Mouse (Mus musculus) heart, postnatal 10 days (tissue): ENCODE results near the gene Cldnd2. TPM values are rescaled to one million over a fixed set of nuclear protein-coding genes. Genes with fewer than 3 reads are reported as not detected.
"Not testable (repeated sequence)": the region's sequence is repeated elsewhere in the genome, so short reads cannot be mapped to it uniquely, and the experiment has no call there.

ENCODE experiments used
- DNase-seq, 2 experiments: peaks; one replicate each; pipeline ENCODE4 v3.0.0; 2021
- intact Hi-C: fragments of 180-260 bp; cut with DNase I; formaldehyde crosslinking; loops from one replicate; pipeline ENCODE4 v1.15.1; 2025
- total RNA-seq, 2 experiments: library from RNA; stranded (reverse); gene quantifications; 2 replicates each; pipeline ENCODE4 v1.2.3; 2021

Cldnd2 gene
- total RNA-seq, result not detected

GRCm38 (mm10) chr7:43440482-43440881 lies at the start of gene Cldnd2:
Cldnd2 (plus strand) TSS chr7:43440782.
- intact Hi-C loops, result loop anchor here (5.0 to 10.0 kb wide), 2 partner anchors 128 to 804 kb away; partner anchors contain the start of genes 1700028J19Rik, 2410002F23Rik and Zfp715
- DNase-seq, result no peak

DNA sequence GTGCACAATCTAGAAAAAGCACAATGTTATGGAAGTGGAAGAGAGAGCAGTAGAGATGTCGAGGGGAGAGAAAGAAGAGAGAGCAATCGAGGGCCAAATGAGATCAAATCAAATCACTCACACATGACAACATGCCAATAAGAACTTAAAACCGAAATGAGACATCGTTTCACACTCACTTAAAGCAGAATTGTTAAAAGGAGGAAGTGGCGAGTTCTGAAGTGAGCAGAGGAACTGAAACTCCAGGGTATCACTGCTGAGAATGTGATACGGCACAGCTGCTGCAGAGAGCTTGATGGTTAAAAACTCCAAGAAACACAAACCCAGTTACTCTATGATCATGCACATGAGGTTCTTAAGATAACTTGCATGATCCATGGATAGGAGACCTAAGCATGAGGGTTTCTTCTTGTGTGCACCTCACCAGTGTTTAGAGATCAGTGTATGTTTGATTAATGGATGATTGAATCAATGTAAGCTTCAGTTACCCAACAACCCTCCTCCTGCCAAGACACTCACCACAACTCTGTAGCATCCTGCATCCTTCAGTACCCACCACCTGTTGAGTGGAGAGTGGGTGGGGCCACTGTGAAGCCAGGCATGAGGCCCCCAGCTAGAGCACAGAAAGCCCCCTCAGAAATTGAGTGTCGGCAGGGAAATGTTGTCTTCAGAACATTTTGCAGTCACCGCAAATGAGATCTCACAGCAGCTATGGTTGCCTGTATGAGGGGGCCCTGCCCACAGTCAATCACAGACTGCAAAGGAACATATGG lies 48.0 kb upstream of the Cldnd2 start:
- DNase-seq, result no peak
- intact Hi-C loops, result no loop called here

GRCm38 (mm10) chr7:43399501-43399900 lies 41.1 kb upstream of the Cldnd2 start:
- intact Hi-C loops, result no loop called here
- no peak for DNase-seq

DNA sequence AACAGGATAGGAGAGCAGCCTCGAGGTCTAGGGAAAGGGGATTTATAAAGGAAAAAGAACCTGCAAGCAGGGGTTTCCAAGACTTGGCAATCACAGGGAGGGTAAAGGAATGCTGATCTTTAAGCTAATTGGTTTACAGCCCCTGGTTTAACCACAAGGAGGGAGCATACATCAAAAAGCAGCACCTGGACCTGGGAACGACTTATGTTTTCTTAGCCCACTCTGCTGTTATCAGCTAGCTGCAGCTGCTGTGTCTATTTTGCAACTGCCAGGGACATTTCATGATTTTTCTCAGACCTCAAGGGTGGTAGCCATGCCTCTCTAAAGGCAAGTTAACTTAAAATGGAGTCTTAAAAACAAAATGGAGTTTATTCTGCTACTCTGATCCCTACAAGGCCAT lies 37.9 kb upstream of the Cldnd2 start:
- intact Hi-C loops, result no loop called here
- no peak for DNase-seq

DNA sequence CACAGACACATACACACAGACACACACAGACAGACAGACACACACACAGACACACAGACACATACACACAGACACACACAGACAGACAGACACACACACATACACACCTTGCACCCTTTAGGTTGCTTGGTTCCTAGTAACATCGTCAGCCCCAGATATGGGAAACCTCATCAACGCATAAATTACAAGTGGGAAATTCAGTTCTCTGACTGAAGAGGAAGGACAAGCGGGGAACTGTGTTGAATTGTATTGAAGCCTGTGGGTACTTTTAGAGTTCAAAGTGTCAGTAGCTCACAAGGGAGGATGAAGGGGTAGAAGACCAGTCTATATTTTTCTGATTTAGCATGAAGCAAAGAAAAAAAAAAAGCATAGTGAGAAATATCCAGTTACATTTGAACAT lies 33.0 kb upstream of the Cldnd2 start:
- no peak for DNase-seq
- intact Hi-C loops, result no loop called here

- intact Hi-C loops, result no loop called here
These were observed 32.4 kb upstream of the Cldnd2 start, which contains the start of gene Siglecg for GRCm38 (mm10) chr7:43408131-43408553. Siglecg (plus strand) TSS chr7:43408204.

DNA sequence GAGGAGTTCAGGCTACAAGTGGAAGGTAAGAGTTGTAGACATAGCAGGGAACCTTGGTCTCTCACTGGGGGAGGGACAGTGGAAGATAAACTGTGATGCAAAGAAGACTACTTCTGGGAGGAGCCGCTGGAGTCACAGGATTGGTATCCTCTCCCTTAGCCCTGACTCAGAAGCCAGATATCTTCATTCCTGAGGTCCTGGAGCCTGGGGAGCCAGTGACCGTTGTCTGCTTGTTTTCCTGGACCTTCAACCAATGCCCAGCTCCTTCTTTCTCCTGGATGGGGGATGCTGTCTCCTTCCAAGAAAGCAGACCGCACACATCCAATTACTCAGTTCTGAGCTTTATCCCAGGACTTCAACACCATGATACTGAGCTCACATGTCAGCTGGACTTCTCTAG lies 31.5 kb upstream of the Cldnd2 start:
- intact Hi-C loops, result no loop called here

More at GRCm38 (mm10) chr7:43408131-43408553, 32.4 kb upstream of the Cldnd2 start, which contains the start of gene Siglecg:
- no peak for DNase-seq

GRCm38 (mm10) chr7:43411724-43412123 lies 28.9 kb upstream of the Cldnd2 start:
- DNase-seq, intact Hi-C loops: not testable (repeated sequence)

More for the DNA sequence above, 31.5 kb upstream of the Cldnd2 start:
- no peak for DNase-seq

- intact Hi-C loops, result no loop called here
- DNase-seq, result no peak
These were observed 23.3 kb upstream of the Cldnd2 start for GRCm38 (mm10) chr7:43417298-43417697.

GRCm38 (mm10) chr7:43422995-43423617 lies 17.5 kb upstream of the Cldnd2 start:
- peak; percentile 86 to 92 for DNase-seq
- intact Hi-C loops, result loop anchor here (1.0 kb wide), 1 partner anchor 43 kb away; no protein-coding TSS in a partner anchor

GRCm38 (mm10) chr7:43423991-43424625 lies 16.5 kb upstream of the Cldnd2 start:
- DNase-seq, result no peak
- intact Hi-C loops, result loop anchor here (1.0 kb wide), 1 partner anchor 42 kb away; no protein-coding TSS in a partner anchor

- DNase-seq, result no peak
- intact Hi-C loops, result no loop called here
These were observed 13.2 kb upstream of the Cldnd2 start, which contains the start of gene Lim2 for GRCm38 (mm10) chr7:43427406-43427805. Lim2 (plus strand) TSS chr7:43427670.

DNA sequence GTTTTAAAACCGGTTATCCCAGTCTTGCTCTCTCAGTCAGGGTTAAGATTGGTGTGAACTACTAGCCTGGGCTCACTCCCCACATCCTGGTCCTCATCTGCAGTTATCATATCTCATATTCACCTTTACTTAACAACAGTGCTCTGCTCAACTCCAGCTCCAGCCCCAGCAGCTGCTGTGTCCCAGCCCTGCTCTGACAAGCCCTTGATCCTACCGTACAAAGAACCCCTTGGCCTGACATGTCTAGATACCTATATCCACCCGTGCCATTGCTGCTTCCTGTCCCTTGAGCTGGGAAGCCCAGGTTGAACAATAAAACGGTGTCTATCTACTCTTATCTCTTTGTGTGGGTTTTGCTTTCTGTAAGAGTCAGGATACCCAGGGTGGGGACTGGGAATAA lies 11.1 kb upstream of the Cldnd2 start:
- intact Hi-C loops, result no loop called here
- DNase-seq, result no peak

GRCm38 (mm10) chr7:43432891-43433290 lies 7.7 kb upstream of the Cldnd2 start:
- intact Hi-C loops, result no loop called here

DNA sequence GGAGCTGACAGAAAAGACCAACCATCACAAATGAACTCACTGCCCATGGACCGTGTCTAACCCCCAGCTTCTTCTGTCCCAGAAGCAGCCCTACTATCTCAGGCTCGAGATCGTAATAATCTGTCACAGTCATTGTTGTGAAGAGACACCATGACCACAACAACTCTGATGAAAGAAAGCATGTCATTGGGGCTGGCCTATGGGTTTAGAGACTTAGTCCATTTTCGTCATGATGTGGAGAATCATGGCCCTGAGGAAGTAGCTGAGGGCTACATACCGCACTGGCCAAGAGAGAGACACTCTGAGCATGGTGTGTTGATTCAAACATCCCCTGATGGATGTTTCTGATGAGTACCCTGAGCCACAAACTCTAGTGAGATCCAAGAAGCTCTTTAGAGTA lies 5.9 kb upstream of the Cldnd2 start:
- no peak for DNase-seq
- intact Hi-C loops, result no loop called here

More at GRCm38 (mm10) chr7:43432891-43433290, 7.7 kb upstream of the Cldnd2 start:
- DNase-seq, result no peak

- intact Hi-C loops, result no loop called here
These were observed 4.0 kb upstream of the Cldnd2 start, which contains the start of gene Nkg7 for GRCm38 (mm10) chr7:43436341-43437255. Nkg7 (plus strand) TSS chr7:43437073.

GRCm38 (mm10) chr7:43438611-43439010 lies 2.0 kb upstream of the Cldnd2 start:
- no peak for DNase-seq
- intact Hi-C loops, result no loop called here

More at GRCm38 (mm10) chr7:43436341-43437255, 4.0 kb upstream of the Cldnd2 start, which contains the start of gene Nkg7:
- DNase-seq, result no peak

- no peak for DNase-seq
- intact Hi-C loops, result loop anchor here (5.0 to 10.0 kb wide), 2 partner anchors 129 to 804 kb away; partner anchors contain the start of genes 1700028J19Rik, 2410002F23Rik and Zfp715
These were observed 489 bp downstream of the Cldnd2 start for GRCm38 (mm10) chr7:43441071-43441470.

DNA sequence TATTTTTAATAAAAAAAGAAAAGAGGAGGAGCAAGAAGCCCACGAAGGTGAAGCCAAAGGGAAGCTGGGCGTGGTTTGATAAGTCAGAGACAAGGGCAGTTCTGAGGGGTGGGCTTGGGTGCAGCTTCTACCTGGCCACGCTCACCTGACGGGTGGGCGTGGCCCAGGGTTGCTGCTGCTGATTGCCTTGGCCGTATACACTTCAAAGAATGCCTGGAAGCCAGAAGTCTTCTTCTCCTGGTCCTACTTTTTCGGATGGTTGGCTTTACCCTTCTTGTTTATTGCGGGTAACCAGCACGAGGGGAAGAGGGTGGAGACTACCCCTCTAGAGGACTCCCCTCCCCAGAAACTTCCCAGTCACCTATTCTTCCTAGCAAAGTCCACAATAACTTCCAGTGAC lies 2.1 kb downstream of the Cldnd2 start:
- no peak for DNase-seq
- intact Hi-C loops, result loop anchor here (1.0 to 10.0 kb wide), 4 partner anchors 24 to 802 kb away; partner anchors contain the start of genes 1700028J19Rik, 2410002F23Rik and Zfp715
